Mouse (Mus musculus) T-helper 2 cell (primary cell): ENCODE data around the gene Fxyd5.

Experiments
- in situ Hi-C: fragments of 300-600 bp; cut with MboI, MseI; formaldehyde crosslinking; loops from one replicate; pipeline ENCODE4 v1.15.1; 2025; ENCODE audit warnings: high pct_unique_total_duplicates

Gene Fxyd5

DNA sequence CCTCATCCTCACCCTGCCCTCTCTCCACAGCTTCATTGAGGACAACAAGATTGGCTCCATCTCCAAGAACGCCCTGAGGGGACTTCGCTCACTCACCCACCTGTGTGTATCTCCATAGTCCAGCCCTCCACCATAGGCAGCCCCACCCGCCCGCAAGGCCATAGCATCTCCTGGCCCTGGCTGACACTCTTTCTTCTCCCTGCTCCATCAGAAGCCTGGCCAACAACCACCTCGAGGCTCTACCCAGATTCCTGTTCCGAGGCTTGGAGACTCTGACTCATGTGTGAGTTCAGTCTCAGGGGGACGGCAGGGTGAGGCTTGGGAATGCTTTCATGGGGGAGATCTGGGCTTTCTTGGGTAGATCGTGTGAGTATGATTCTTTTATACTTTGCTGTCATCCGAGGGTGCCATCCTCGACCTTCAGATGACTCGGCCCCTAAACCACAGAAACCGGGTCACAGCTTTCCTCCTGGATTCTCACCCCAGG, 20.8 kb upstream of the Fxyd5 start:
- in situ Hi-C loops = no loop called here

DNA sequence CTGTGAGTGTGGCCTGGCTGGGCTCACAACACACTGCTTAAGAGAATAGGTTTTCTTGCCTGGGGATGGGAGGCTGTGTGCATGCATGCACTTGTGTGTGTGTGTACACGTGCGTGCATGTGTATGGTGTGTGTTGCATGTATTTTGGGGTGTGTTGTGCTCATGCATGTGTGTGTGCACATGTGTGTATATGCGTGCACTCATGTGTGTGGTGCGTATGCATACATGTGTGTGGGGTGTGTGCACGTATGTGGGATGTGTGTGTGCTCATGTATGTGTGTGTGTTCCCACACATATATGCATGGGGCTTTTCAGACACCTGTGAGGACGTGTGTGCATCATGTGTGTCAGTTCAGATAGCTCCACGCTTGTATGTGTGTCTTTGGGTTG, 18.3 kb upstream of the Fxyd5 start:
- in situ Hi-C loops = no loop called here

DNA sequence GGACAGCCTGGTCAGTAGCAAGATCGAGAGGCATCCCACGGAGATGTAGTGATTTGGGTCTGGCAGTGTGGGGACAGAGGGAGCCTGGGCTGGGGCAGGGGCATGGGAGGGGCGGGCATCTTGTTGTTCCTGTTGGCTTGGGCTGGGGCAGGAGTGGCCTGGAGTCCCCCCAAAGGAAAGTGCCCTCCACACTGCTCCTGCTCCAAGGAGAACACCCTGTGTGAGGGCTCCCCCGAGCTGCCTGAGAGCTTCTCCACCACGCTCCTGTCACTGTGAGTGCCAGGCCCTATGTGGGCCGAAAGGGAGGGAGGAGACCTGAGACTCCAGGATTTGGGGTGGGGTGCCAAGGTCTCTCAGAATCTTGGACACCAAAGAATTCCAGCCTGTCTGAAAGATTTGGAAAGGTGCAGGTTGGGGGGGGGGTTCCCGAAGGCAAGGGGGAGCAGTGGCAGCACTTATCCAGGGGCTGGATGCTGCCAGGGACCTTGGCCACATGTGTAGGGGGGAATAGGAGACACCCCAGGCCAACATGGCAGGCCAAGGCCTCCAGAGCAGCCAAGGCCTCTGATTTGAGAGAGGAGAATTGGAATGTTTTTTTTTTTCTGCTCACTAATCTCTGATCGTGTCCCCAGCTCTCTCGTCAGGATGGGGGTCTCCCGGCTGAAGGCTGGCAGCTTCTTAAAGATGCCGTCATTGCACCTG, 17.8 kb upstream of the Fxyd5 start:
- in situ Hi-C loops = no loop called here

DNA sequence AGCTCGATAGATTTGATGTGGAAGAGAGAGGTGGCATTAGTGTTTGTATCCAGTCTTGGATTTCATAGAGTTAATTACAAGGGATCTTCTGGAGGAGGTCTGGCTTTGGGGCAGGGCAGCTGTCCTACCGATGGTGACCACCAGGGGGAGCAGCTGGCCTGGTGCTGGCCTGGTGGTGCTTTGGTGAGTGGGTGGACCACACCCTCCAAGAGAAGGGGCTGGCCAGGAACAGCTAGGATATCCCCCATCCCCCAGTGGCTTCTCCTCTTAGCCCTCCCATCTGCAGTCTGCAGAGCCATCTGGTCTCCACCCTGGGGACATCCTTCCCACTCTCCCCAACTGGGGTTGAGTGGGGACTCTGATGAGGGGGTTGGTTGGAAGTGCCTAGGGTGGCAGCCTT, 16.8 kb upstream of the Fxyd5 start, which contains the start of gene Lgi4:
Lgi4 (plus strand) TSS at position 235 of the 400 bp plus-strand sequence.
- in situ Hi-C loops = no loop called here

DNA sequence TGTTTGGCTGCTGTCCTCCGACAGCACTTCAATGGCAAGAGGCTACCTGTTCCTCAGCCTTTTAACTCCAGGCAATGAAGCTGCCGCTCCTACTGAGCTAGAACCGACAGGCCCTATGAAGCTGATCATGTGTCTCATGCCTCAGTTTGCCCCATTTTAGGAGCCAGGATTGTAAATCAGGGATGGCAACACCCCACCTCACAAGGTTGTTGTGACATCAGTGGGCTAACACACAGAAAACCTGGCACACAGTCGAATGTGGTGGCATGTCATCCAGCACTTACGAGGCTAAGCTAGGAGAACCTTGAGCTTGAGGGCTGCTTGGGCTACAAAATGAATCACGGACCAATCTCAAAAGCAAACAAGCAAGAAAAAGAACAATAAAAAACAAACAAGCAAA, 15.9 kb upstream of the Fxyd5 start:
- in situ Hi-C loops = no loop called here

DNA sequence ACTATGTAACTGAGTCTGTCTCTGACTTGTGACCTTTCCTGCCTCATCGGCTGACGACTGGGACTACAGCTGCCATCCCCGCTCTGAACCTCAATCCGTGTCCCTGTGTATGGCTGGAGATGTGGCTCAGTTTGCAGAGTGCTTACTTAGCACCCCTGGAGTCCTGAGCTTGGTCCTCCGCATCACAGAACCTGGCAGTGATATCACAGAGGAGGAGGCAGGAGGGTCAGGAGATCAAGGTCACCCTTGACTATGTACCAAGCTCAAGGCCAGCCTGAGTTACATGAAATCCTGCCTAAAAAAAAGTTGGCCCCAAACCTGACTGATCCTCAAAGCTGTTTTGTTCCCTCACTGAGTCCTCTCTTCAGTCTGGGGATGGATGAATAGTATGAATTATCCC, 15.4 kb upstream of the Fxyd5 start:
- in situ Hi-C loops = no loop called here

GRCm38 (mm10) chr7:31057071-31057470, 14.8 kb upstream of the Fxyd5 start, which contains the start of gene Fxyd1:
Gene Fxyd1 (minus strand): TSS chr7:31057199.
- in situ Hi-C loops = no loop called here

- in situ Hi-C loops = no loop called here
Observed at GRCm38 (mm10) chr7:31056448-31056847, 14.2 kb upstream of the Fxyd5 start.

GRCm38 (mm10) chr7:31055883-31056282, 13.6 kb upstream of the Fxyd5 start:
- in situ Hi-C loops = no loop called here

GRCm38 (mm10) chr7:31055354-31055824, 13.1 kb upstream of the Fxyd5 start:
- in situ Hi-C loops = no loop called here

GRCm38 (mm10) chr7:31054661-31055320, 12.5 kb upstream of the Fxyd5 start:
- in situ Hi-C loops = no loop called here

DNA sequence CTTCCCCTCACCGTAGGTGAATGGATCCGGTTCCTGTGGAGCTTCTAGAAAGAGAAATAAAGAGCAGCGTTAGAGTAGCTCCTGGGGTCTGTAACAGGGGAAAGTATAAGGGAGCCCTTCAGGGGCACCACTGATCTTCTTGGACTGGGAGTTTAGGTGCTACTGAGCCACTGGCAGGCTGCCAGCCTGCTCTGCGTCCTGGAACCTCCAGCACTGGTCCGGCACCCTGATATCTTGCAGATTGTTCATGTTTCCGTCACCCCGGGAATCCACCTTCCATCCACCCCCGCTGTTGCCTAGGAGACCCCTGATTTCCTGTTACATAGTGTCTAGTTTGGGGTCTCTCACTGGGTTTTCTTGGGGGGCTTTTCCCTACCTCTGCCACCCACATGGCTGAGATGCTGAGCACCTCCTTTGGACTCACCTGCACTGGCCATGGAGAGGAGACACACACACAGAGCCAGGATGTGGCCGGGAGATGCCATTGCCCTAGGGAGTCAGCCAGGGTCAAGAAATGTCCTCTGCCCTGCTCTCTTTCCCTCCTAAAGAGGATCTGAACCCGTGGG, 11.7 kb upstream of the Fxyd5 start:
- in situ Hi-C loops = no loop called here

- in situ Hi-C loops = no loop called here
Observed at GRCm38 (mm10) chr7:31052636-31053434, 10.6 kb upstream of the Fxyd5 start.

DNA sequence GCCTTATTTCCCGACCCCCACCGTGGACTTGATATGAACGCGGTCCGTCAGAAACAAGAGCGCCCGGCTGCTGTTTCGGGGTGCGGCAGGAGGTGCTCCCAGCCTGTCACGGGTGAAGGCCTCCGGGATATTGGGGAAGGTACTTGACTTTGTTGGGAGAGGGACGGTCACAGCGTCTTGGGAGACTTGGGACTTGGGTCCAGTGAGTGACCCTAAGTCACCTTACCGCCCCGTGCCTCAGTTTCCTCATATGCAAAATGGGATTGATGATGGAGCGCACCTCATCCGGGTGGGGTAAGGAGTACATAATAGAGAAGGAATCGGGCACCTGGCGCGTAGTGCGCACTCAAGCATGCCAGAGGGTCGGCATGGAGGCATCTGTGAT, 10.0 kb upstream of the Fxyd5 start:
- in situ Hi-C loops = no loop called here

DNA sequence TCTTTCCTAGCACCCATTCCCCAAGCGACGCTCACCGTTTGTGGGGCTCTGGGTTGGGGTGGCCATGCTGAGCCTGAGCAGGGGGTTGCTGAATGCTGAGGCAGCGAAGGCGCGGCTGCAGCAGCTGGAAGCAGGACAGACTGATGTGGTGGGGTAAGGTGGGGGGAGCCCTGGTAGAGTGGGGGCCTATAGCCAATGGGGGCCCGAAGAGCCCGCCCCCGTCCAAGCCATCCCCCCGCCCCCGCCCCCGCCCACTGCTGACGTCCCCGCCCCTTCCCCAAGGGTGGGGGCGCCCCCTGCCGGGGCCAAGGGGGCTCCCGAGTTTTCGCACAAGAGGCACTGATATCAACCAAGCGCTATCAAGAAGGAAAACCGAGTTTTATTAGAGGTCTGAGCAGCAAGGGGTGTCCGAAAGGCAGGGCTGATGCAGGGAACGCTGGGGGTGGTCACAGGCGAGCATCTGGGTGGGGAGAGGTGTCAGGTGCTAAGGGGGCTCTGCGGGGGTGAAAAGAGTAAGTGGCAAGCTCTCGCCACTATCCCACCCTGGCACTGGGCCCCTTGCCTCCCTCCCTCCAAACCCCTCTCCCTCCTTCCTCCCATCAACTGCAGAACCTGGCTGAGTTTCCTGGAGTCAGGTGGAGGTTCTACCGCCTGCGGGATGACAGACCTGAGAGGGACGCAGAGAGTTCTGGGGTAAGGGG, 9.2 kb upstream of the Fxyd5 start, which contains the start of gene Fxyd7:
Fxyd7 (minus strand) TSS at position 147 of the 701 bp plus-strand sequence.
- in situ Hi-C loops = no loop called here

DNA sequence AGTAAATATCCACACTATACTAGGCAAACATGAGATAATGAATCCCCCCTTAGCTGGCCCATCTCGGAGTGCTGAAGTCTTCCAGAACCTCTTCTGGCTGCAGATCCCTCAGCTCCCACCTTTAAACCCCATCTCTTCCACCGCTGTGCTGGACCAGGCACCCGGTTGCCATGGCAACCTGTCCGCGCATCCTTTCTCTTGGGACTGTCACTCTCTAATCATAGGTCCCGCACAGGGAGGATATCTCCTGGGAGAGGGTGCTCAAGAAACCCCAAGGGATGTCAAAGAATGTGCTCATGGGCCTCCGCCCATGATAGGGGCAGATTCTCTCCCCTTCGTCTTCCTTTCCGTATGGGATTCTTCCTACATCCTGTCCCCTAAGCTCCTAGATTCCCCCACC, 8.6 kb upstream of the Fxyd5 start:
- in situ Hi-C loops = no loop called here

- in situ Hi-C loops = no loop called here
Observed at GRCm38 (mm10) chr7:31050487-31050886, 8.2 kb upstream of the Fxyd5 start.

- in situ Hi-C loops = no loop called here
Observed at GRCm38 (mm10) chr7:31049846-31050281, 7.6 kb upstream of the Fxyd5 start.

DNA sequence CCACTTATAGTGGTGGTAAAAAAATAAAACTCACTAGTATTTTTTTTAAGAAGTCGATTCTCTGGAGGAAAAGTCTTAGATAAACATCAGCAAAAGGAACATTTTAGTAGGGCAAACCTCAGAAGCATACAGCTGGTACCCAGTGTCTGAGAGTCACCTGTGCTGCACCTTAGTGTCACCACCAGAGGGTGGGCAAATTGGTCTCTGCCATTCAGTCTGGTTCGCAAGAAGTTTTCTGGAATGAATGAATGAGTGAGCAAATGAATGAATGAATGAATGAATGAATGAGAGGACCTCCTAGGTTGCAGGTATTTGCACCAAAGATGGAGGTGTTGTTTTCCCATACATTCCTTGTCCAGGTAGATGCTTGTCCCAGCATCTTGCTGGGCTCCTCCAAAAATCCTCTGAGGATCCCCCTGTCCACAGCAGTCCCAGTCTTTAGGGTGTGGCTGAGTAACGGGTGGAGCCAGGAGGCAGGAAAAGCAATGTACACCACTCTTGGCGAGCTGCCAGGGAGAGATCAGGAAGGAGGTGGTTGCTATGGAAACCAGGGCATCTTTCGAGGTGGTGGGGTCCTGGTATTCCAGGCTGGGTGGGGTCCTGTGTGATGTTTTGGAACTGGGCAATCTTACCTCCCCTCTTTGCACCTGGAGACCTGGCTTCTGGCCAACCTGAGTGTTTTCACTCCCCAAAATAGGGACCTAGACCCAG, 7.0 kb upstream of the Fxyd5 start:
- in situ Hi-C loops = no loop called here

- in situ Hi-C loops = no loop called here
Observed at GRCm38 (mm10) chr7:31041662-31042315, 492 bp downstream of the Fxyd5 start.
